Mouse (Mus musculus): ENCODE results near the gene Usp33. TPM values are rescaled to one million over a fixed set of nuclear protein-coding genes. Genes with fewer than 3 reads are reported as not detected.

The Usp33 gene
- polyA plus RNA-seq, 1 experiment from 2014 or later = 31.9 TPM

- Histone ChIP-seq H3K4me3 (ENCODE audit: low read depth, low read length) (peak within 1 kb of the TSS; percentile 77), H3K27me3 (ENCODE audit: control insufficient read depth, insufficient read depth, low read length) (no peaks in the 10 kb centered on the region), H3K9me3 (replicated peaks; ENCODE audit: control insufficient read depth, low read length) (no peaks in the 10 kb centered on the region), H3K4me1 (ENCODE audit: control insufficient read depth, insufficient read depth, low read length) (peaks cover 16% of the 10 kb centered on the region), H3K9ac (ENCODE audit: low read depth, low read length) (peak within 1 kb of the TSS; percentile 88), H3K4me2 (peak within 1 kb of the TSS; percentile 86), H3K36me3 (ENCODE audit: control insufficient read depth, insufficient read depth, low read length) (peaks cover 2% of the 10 kb centered on the region; the same call in 1 of the 2 replicates), H3K27ac (ENCODE audit: low read depth, low read length) (peak within 1 kb of the TSS; percentile 99)
- WGBS (ENCODE audit: insufficient replicate concordance) = under 1% methylated on average over 74 of the region's 108 CpGs
- ATAC-seq (replicated peaks; ENCODE audit: insufficient number of reproducible peaks, low FRiP score, low TSS enrichment) = peak; percentile 88
Measured at GRCm38 (mm10) chr3:152395350-152396277, 49.3 kb downstream of the Usp33 start, which contains the start of gene Zzz3. Gene Zzz3, plus strand, starts transcription at chr3:152395473.

DNA sequence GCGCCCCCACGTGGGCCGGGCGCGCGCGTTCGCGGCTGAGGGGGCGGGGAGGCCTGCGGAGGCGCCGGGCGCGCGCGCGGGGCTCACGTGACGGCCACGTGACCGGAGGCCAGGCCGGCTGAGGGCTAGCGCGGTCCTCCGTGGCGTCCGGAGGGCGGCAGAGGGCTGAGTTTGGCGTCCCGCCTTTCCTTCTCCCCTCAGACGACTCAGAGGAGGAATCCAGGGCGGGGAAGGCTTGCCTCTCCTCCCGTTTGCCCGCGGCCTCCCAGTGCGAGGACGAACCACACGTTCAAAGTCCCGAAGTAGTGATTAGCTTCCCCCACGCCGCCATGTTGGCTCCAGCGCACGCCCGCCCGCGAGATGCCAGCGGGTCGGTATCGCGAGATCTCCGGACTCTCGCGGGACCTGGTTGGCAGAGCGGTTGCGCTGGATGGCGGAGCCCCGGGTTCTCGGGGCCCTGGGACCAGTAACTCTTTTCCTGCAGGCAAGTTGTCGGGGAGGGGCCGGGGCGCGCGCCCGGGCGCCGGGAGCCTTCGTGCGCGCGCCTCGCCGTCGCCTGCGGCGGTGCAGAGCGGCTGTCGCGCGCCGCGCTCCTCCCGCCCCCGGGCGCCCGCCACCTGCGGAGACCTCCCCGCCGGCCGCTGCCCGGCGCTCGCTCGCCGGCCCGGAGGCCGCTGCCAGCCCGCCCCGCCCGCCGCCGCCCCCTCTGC, 50.2 kb downstream of the Usp33 start:
- peak; percentile 88 for ATAC-seq (replicated peaks; ENCODE audit: insufficient number of reproducible peaks, low FRiP score, low TSS enrichment)
- peak overlapping the region; percentile 77 for H3K4me3 ChIP-seq (ENCODE audit: low read depth, low read length)
- H3K9ac ChIP-seq (ENCODE audit: low read depth, low read length) = peak overlapping the region; percentile 88
- H3K36me3 ChIP-seq (ENCODE audit: control insufficient read depth, insufficient read depth, low read length) = no peaks in the 10 kb centered on the region; the same call in 1 of the 2 replicates
- peaks cover 16% of the 10 kb centered on the region for H3K4me1 ChIP-seq (ENCODE audit: control insufficient read depth, insufficient read depth, low read length)
- H3K9me3 ChIP-seq (replicated peaks; ENCODE audit: control insufficient read depth, low read length) = no peaks in the 10 kb centered on the region
- under 1% methylated on average over 69 of the region's 102 CpGs for WGBS (ENCODE audit: insufficient replicate concordance)
- peak overlapping the region; percentile 86 for H3K4me2 ChIP-seq
- no peaks in the 10 kb centered on the region for H3K27me3 ChIP-seq (ENCODE audit: control insufficient read depth, insufficient read depth, low read length)
- peak overlapping the region; percentile 99 for H3K27ac ChIP-seq (ENCODE audit: low read depth, low read length)

- Histone ChIP-seq H3K27me3 (ENCODE audit: control insufficient read depth, insufficient read depth, low read length) (no peaks in the 10 kb centered on the region), H3K4me1 (ENCODE audit: control insufficient read depth, insufficient read depth, low read length) (peaks cover 21% of the 10 kb centered on the region), H3K9ac (ENCODE audit: low read depth, low read length) (peak overlapping the region; percentile 88), H3K27ac (ENCODE audit: low read depth, low read length) (peak overlapping the region; percentile 99), H3K9me3 (replicated peaks; ENCODE audit: control insufficient read depth, low read length) (no peaks in the 10 kb centered on the region), H3K4me2 (peak overlapping the region; percentile 86), H3K36me3 (ENCODE audit: control insufficient read depth, insufficient read depth, low read length) (no peaks in the 10 kb centered on the region; the same call in 1 of the 2 replicates), H3K4me3 (ENCODE audit: low read depth, low read length) (peak overlapping the region; percentile 77)
- no peak for ATAC-seq (replicated peaks; ENCODE audit: insufficient number of reproducible peaks, low FRiP score, low TSS enrichment)
- WGBS (ENCODE audit: insufficient replicate concordance) = 2% methylated on average over 10 of the region's 10 CpGs
Measured at GRCm38 (mm10) chr3:152396988-152397314, 50.7 kb downstream of the Usp33 start.

DNA sequence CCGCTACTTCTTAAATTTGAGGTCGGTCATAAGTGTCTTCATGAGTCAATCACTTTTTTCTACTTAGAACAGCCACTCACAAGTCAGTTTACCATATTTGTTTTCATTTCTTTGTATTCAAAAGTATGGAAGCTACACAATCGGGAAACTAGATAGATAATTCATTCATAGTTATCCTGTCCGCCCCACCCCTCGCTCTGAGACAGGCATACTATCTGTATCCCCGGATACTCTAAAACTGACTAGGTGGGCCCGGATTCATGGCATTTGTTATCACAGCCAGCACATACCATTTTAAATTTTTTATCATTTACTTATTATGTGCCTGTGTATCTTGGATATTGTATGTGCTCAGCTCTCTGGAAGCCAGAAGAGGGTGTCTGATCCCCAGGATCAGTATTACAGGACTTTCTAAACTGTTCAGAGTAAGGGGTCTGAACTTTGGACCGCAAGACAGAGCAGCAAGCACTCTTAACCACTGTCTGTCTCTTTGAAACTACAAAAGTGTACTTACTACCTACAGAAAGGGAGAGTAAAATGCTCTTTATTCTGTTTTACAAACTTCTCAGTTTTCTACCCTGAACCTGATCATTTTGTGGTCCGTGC, 51.2 kb downstream of the Usp33 start:
- 49% methylated on average over 9 of the region's 9 CpGs for WGBS (ENCODE audit: insufficient replicate concordance)
- Histone ChIP-seq H3K36me3 (ENCODE audit: control insufficient read depth, insufficient read depth, low read length) (no peaks in the 10 kb centered on the region; the same call in 1 of the 2 replicates), H3K4me1 (ENCODE audit: control insufficient read depth, insufficient read depth, low read length) (peaks cover 21% of the 10 kb centered on the region)

DNA sequence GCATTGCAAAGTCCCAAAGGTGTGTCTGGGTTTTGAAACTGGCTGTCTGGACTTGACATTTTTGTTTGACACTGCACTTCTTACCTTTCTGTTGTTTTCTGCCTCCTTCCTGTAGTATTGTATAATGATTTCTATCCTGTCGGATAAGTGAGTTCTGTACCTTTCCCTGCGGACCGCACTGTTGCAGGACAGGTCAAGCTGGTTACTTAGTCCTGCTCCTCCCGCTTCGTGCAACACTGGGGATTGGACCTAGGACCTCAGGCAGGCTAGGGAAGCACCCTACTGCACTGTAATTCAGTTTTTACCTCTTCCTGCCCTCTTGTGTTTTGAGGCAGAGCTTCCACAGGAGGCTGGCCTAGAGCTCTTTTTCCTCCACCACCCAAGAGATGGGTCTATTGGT, 54.2 kb downstream of the Usp33 start:
- H3K36me3 ChIP-seq (ENCODE audit: control insufficient read depth, insufficient read depth, low read length) = no peaks in the 10 kb centered on the region
- no peaks in the 10 kb centered on the region for H3K9me3 ChIP-seq (replicated peaks; ENCODE audit: control insufficient read depth, low read length)
- no peak overlapping the region for H3K4me2 ChIP-seq
- H3K4me3 ChIP-seq (ENCODE audit: low read depth, low read length) = no peak overlapping the region
- H3K9ac ChIP-seq (ENCODE audit: low read depth, low read length) = no peak overlapping the region
- H3K27ac ChIP-seq (ENCODE audit: low read depth, low read length) = no peak overlapping the region
- ATAC-seq (replicated peaks; ENCODE audit: insufficient number of reproducible peaks, low FRiP score, low TSS enrichment) = no peak
- H3K27me3 ChIP-seq (ENCODE audit: control insufficient read depth, insufficient read depth, low read length) = no peaks in the 10 kb centered on the region
- WGBS (ENCODE audit: insufficient replicate concordance) = 89% methylated on average over 5 of the region's 5 CpGs
- H3K4me1 ChIP-seq (ENCODE audit: control insufficient read depth, insufficient read depth, low read length) = peaks cover 13% of the 10 kb centered on the region

More for the DNA sequence above, 51.2 kb downstream of the Usp33 start:
- Histone ChIP-seq H3K9ac (ENCODE audit: low read depth, low read length) (peak overlapping the region; percentile 88), H3K9me3 (replicated peaks; ENCODE audit: control insufficient read depth, low read length) (no peaks in the 10 kb centered on the region), H3K4me2 (peak overlapping the region; percentile 86), H3K4me3 (ENCODE audit: low read depth, low read length) (peak overlapping the region; percentile 77), H3K27ac (ENCODE audit: low read depth, low read length) (peak overlapping the region; percentile 99), H3K27me3 (ENCODE audit: control insufficient read depth, insufficient read depth, low read length) (no peaks in the 10 kb centered on the region)
- no peak for ATAC-seq (replicated peaks; ENCODE audit: insufficient number of reproducible peaks, low FRiP score, low TSS enrichment)

DNA sequence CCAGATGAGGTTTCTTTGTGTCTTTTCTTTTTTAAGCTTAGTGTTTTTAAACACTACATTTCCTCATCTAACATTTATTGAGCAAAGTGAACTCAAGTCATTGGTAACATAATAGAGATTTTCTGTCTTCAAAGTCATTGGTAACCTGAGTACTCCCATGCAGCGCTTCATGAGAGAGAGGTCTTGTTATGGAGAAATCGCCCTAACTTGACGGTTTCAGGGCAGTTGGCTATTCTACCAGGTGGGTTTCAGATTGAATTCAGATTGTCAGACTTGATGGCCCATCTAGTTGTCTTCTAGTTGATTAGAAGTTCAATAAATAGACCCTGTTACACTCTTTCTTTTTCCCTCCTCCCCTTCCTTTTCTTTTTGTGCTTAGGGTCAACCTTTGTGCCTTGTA, 54.6 kb downstream of the Usp33 start:
- Histone ChIP-seq H3K4me3 (ENCODE audit: low read depth, low read length) (no peak overlapping the region), H3K27me3 (ENCODE audit: control insufficient read depth, insufficient read depth, low read length) (no peaks in the 10 kb centered on the region), H3K9ac (ENCODE audit: low read depth, low read length) (no peak overlapping the region), H3K4me2 (no peak overlapping the region), H3K36me3 (ENCODE audit: control insufficient read depth, insufficient read depth, low read length) (no peaks in the 10 kb centered on the region), H3K9me3 (replicated peaks; ENCODE audit: control insufficient read depth, low read length) (no peaks in the 10 kb centered on the region), H3K4me1 (ENCODE audit: control insufficient read depth, insufficient read depth, low read length) (peaks cover 16% of the 10 kb centered on the region), H3K27ac (ENCODE audit: low read depth, low read length) (no peak overlapping the region)
- 80% methylated on average over 3 of the region's 3 CpGs for WGBS (ENCODE audit: insufficient replicate concordance)
- no peak for ATAC-seq (replicated peaks; ENCODE audit: insufficient number of reproducible peaks, low FRiP score, low TSS enrichment)

- H3K27ac ChIP-seq (ENCODE audit: low read depth, low read length) = no peak overlapping the region
- H3K4me3 ChIP-seq (ENCODE audit: low read depth, low read length) = no peak overlapping the region
- H3K36me3 ChIP-seq (ENCODE audit: control insufficient read depth, insufficient read depth, low read length) = no peaks in the 10 kb centered on the region
- H3K27me3 ChIP-seq (ENCODE audit: control insufficient read depth, insufficient read depth, low read length) = no peaks in the 10 kb centered on the region
- WGBS (ENCODE audit: insufficient replicate concordance) = 58% methylated on average over 7 of the region's 7 CpGs
- no peak overlapping the region for H3K4me2 ChIP-seq
- peaks cover 22% of the 10 kb centered on the region for H3K4me1 ChIP-seq (ENCODE audit: control insufficient read depth, insufficient read depth, low read length)
- peak; percentile 20; the same call in 1 of the 2 replicates for ATAC-seq (replicated peaks; ENCODE audit: insufficient number of reproducible peaks, low FRiP score, low TSS enrichment)
- H3K9me3 ChIP-seq (replicated peaks; ENCODE audit: control insufficient read depth, low read length) = no peaks in the 10 kb centered on the region
- no peak overlapping the region for H3K9ac ChIP-seq (ENCODE audit: low read depth, low read length)
Measured at GRCm38 (mm10) chr3:152401964-152402670, 55.8 kb downstream of the Usp33 start.

DNA sequence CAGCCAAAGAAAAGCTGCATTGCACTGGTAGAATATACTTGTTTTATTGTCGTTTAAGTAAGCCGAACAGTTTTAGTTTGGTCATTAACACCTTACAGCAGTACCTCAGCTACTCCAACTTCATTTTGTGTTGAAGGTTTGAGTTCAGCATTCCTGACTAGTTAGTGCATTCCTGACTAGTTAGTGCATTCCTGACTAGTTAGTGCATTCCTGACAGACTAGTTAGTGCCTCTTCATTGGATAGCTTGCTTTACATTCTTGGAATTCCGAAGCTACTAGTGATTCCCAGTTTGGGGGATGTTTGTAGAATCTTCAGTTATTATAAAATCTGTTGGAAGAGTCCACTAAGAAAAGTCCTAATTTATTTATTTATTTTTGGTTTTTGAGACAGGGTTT, 56.4 kb downstream of the Usp33 start:
- no peak overlapping the region for H3K4me2 ChIP-seq
- no peak overlapping the region for H3K4me3 ChIP-seq (ENCODE audit: low read depth, low read length)
- 90% methylated on average over 3 of the region's 3 CpGs for WGBS (ENCODE audit: insufficient replicate concordance)
- no peak overlapping the region for H3K27ac ChIP-seq (ENCODE audit: low read depth, low read length)
- ATAC-seq (replicated peaks; ENCODE audit: insufficient number of reproducible peaks, low FRiP score, low TSS enrichment) = no peak
- no peaks in the 10 kb centered on the region for H3K27me3 ChIP-seq (ENCODE audit: control insufficient read depth, insufficient read depth, low read length)
- no peaks in the 10 kb centered on the region for H3K36me3 ChIP-seq (ENCODE audit: control insufficient read depth, insufficient read depth, low read length)
- no peaks in the 10 kb centered on the region for H3K9me3 ChIP-seq (replicated peaks; ENCODE audit: control insufficient read depth, low read length)
- H3K4me1 ChIP-seq (ENCODE audit: control insufficient read depth, insufficient read depth, low read length) = peaks cover 20% of the 10 kb centered on the region
- no peak overlapping the region for H3K9ac ChIP-seq (ENCODE audit: low read depth, low read length)
